Mouse (Mus musculus): Measurements from ENCODE around the gene Elavl2.

The Elavl2 gene

GRCm38 (mm10) chr4:91213917-91214316 is 186.7 kb downstream of the Elavl2 start:
- DNase-seq (ENCODE audit: low read depth, low spot score), result no peak

GRCm38 (mm10) chr4:91208415-91209292 is 191.9 kb downstream of the Elavl2 start:
- peak; percentile 9 for DNase-seq (ENCODE audit: low read depth, low spot score)

Data from embryo, embryonic 11.5 days (tissue).